Mouse (Mus musculus): Measurements from ENCODE around the gene Fgd2. TPM values are rescaled to one million over a fixed set of nuclear protein-coding genes. Genes with fewer than 3 reads are reported as not detected.
A peak's percentile ranks its signal among the peaks of the same experiment; 100 is the strongest.

Gene Fgd2
- total RNA-seq, 2 experiments from 2014 or later = 0.68 to 1.6 TPM

GRCm38 (mm10) chr17:29397480-29398433 lies 37.0 kb downstream of the Fgd2 start:
- peak; percentile 85 for DNase-seq (ENCODE audit: low spot score)

DNA sequence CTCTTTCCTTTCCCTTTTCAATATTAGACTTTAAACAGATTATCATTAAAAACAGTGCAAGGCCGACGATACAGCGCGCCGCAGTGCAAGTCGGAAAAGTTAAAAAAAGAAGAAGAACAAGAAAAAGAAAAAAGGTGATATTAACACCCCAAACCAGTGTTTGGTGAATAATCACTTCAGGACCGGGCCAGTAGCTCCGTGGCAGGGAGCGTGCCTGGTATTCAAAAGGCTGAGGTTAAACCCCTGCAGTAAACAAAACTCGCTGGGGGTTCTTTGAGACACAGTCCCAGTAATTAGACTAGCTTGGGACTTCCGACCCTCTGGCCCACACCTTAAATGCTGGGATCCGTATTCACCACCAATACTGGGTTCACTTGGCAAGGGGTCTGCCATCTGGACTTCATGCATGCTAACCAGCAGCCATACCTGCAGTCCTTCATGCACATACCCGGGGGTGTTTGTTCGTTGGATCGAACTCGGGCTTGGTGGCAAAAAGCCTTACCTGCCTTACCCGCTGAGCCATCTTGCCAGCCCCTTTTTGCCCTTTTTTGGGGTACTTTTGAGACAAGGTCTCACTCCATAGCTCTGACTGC lies 37.8 kb downstream of the Fgd2 start:
- no peak for DNase-seq (ENCODE audit: low spot score)

- DNase-seq (ENCODE audit: low spot score) = no peak
Measured at GRCm38 (mm10) chr17:29399241-29399910, 38.7 kb downstream of the Fgd2 start.

DNA sequence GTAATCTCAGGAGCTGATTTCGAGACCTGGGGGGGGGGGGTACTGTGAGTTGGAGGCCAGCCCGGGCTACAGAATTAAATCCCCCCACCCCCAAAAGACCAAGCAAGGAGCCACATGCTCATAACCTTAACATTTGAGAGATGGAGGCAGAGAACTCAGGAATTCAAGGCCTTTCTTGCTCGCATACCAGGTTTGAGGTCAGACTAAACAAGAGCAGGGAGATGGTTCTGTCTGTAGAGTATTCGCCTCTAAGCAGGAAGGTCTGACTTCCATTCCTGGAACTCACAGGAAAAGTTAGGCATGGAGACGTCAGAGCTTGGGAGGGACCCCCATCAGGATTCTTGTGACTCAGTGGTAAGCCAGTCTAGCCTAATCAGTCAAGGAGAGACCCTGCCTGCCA lies 39.3 kb downstream of the Fgd2 start:
- DNase-seq (ENCODE audit: low spot score) = no peak

DNA sequence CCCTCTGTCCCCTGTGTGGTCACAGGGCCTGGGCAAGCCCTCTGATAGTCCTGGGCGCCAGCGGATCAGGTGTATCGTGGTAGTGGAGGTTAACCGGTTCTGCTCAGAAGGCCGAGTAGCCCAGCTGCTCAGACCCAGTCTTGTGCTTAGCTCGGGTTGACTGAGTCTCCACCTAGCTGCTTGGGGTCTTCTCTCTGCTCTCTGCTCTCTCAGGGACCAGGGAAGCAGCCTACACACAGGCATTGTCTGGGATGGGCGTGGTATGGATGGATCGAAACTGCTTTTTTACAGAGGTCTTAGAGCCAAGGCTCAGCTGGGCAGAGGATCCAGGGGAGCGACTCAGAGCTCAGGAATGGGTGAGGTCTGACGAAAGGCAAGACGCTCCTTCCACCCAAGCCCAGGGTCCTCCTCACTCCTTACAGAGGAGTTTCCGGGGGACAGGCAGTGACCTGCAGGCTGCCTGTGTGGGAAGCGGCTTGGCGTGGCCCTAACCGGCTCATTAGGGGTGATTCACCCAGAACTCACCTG lies 41.1 kb downstream of the Fgd2 start:
- DNase-seq (ENCODE audit: low spot score) = no peak

DNA sequence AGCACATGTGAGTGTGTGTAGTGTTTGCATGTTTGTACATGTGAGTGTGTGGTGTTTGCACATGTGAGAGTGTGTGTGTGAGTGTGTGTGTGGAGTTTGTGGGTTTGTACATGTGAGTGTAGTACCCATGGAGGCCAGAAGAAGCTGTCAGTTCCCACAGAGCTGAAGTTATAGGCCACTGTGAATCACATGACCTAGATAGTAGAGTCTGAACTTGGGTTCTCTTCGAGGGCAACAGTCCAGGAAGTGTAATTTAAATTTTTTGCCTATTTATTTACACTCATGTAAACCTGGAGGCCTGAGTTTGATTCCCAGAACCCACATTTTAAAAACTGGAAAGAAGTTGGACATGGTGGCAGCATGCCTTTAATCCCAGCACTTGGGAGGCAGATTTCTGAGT lies 42.5 kb downstream of the Fgd2 start:
- no peak for DNase-seq (ENCODE audit: low spot score)

DNA sequence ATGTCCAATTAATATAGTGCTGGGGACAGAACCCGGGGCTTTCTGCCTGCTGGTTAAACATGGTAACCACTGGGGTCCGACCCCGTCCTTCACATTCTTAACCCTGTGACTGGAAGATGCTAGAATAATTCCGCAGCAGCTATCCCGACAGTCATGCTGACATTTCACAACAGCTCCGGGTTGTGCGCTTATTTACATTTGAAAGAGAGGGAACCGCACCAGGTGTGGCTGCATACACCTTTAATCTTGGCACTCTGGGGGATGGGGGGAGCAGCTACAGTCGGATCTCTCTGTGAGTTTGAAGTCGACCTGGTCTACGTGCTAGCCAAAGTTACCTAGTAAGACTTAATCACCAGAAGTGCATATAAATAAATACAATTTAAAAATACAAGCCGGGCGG lies 44.8 kb downstream of the Fgd2 start:
- DNase-seq (ENCODE audit: low spot score) = no peak

GRCm38 (mm10) chr17:29406077-29406476 lies 45.4 kb downstream of the Fgd2 start:
- DNase-seq (ENCODE audit: low spot score) = no peak

DNA sequence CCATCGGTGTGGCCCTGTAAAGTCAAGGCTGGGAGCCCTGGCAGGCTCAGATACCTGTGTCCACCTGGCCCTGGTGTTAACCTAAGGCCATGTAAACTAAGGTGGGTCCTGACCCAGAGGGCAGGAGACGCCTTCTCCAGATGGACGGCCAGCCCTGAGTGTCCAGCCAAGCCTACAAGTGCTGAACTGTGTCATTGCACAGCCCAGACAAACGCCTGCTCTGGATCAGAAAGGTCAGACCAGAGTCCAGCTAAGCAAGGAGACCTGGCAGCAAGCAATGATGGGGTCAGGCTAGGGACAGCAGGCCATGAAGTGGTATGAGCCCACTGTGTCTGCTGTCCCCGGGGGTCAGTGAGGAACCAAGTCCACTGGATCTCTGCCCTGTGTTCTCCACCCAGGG lies 46.7 kb downstream of the Fgd2 start:
- no peak for DNase-seq (ENCODE audit: low spot score)

- no peak for DNase-seq (ENCODE audit: low spot score)
Measured at GRCm38 (mm10) chr17:29408364-29408763, 47.6 kb downstream of the Fgd2 start.

- peak; percentile 76 for DNase-seq (ENCODE audit: low spot score)
Measured at GRCm38 (mm10) chr17:29409800-29410343, 49.2 kb downstream of the Fgd2 start.

DNA sequence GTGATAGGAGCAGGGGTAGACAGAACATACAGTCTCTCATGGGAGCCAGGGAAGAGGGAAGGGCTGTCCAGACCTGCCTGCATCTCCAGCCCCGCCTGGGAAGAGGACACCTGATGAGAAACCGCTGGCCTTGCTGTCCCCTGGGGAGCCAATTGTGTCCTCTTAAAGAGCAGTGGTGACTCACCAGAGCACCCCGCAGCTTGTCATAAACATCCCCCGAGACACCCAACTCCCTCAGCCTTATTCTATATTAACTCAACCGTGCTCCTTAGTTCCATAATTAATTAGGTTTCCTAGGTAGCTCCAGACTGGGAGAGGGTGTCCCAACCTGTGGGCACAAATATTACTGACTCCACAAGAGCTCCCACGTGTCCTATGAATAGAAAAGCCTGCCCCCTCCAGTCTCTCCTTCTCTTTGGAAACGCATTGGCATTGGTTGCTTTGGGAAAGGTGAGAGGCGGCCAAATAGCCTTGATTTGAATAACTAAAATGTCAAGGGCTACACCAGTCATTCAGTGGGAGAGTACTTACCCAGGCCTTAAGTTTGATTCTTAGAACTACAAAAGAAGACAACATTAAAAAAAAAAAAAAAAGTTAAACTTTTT lies 51.2 kb downstream of the Fgd2 start:
- DNase-seq (ENCODE audit: low spot score) = no peak

GRCm38 (mm10) chr17:29414566-29414965 lies 53.9 kb downstream of the Fgd2 start:
- no peak for DNase-seq (ENCODE audit: low spot score)

DNA sequence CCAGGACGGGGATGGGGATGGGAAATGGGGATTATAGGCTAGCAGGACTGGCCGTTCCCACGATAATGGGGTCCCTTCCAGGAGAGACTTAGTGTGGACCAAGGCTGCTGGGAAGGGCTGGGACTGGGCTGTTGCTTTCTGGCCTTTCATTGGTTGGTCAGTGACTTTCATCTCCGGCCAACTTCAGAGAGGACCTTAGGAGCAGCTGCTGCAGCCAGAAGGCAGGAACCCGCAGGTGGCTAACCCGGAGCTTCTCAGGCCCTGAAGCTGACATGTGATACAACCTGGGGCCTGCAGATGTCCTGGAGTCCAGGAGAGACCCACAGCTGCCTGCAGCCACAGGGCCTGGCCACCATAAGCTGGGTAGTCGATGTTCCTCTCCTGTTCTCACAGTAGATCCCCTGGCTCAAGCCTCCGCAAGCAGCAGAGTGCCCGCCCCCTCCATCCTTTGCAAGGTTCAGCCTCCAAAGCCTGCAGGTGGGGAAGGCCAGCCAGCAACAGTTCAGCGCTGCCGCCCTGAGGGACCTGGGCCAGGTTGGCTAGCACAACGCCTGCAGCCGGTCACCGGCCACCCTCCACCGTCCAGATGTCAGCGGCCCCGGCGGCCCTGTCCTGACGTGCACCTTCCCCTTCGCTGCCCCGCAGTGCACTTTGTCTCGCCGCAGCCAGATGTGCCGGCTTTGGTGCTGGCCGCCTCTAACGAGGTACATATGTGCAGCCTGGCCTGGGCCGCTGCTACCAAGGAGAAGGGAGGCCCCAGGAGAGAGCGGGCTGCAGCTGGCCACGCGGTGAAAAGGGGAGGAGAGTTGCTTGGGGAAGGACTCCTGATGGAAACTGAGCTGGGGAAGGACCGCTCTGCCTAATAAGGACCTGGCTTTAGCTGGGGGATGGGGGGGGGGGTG lies 55.3 kb downstream of the Fgd2 start:
- DNase-seq (ENCODE audit: low spot score) = peak; percentile 65

DNA sequence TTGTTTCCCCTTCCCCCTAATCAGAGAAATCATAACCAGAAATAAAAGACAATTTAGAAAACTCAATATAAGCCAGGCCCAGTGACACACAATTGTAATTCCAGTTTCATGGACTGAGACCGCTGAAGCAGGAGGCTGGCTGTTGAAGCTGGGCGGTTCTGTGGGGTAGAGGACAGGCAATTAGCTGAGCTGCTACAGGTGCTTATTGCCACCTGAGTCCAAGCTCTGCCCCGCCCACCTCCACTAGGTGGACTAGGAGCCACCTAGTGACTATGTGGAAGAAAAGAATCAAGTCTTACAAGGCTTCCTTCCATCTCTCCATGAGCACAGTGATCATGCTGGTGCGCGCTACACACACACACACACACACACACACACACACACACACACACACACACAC lies 56.0 kb downstream of the Fgd2 start:
- no peak for DNase-seq (ENCODE audit: low spot score)

GRCm38 (mm10) chr17:29418758-29419380 lies 58.2 kb downstream of the Fgd2 start:
- no peak for DNase-seq (ENCODE audit: low spot score)

DNA sequence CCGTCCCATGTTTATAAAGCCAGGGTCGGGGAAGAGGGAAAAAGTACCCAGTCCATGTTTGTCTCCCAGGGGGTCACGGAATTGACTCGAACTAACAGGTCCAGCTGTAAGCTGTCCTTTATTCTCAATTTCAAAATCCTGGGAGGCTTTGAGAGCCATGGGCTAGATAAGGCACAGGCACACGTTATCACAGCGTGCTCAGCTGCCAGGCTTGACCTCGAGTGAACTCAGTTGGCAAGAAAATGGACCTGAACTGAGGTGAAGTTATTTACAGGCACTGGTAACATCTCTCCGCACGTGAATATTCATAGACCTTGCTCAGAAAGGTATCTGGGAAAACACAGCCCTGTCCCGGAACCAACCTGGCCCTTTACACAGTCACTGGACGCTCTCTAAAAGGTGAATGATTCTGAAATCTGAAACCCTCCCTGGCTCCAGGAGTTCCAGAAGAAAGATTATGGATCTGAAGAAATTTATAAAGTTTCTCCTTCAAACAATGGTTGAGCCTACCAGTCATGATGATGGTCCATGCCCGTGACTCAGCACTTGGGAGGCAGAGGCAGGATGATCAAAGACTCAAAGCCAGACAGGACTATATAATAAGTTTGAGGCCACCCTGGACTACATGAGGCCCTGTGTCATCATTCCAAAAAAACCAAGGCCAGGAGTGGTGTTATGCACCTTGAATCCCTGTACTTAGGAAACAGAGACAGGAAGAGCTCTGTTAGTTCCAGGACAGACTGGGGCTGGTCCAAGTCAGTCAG lies 59.4 kb downstream of the Fgd2 start:
- no peak for DNase-seq (ENCODE audit: low spot score)

DNA sequence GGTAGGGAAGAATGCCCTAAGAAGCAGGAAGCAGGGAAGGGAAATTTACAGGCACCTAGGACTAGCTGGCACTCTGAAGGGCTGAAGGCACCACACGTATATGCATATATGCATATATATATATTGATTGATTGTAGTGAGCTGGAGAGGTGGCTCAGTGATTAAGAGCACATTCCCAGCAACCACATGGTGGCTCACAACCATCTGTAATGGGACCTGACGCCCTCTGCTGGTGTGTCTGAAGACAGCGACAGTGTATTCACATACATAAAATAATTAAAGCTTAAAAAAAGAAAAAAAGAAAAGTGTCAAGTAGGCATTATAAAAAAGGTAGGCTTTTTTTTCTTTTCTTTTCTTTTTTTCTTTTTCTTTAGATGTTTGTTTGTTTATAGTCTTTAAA lies 60.6 kb downstream of the Fgd2 start:
- DNase-seq (ENCODE audit: low spot score) = no peak

- DNase-seq (ENCODE audit: low spot score) = no peak
Measured at GRCm38 (mm10) chr17:29422337-29422736, 61.6 kb downstream of the Fgd2 start.

All from gastrocnemius, adult 18-20 months (tissue).